Comparison of ENCODE assay signal across 8 mouse cellular contexts in genomic region chr16:22316251-22316711, GRCm38 (mm10). TPM values are rescaled to one million over a fixed set of nuclear protein-coding genes. Genes with fewer than 3 reads are reported as not detected.
DNase-seq lines count a peak whose midpoint lies in the region.
"Had no signal": no experiment of that assay in that cellular context is flagged by ENCODE, and none has a peak within 500 bp of the region (broad histone marks: within the 10 kb centered on the region; RNA-seq: fewer than 3 reads in every experiment).

No protein-coding gene starts in this region.

- peak; percentile 13 for DNase-seq in gastrocnemius, adult 18-20 months (ENCODE audit: low spot score)
- DNase-seq in gastrocnemius, postnatal 10 days: no peak
- peak; percentile 17 for DNase-seq in lung, postnatal 10 days
- no peak for DNase-seq in lung, adult 18-20 months
- peak; percentile 51 to 81 for DNase-seq in kidney, postnatal 25 days
- no peak for DNase-seq in cerebellum, adult 18-20 months
- no peak for DNase-seq in adrenal gland, postnatal 25 days
- DNase-seq: adrenal gland, postnatal 36 days had no signal

RNA-seq across cellular contexts. Expression of gene Tra2b, which starts 50.5 kb away (rescaled TPM):
- 10 to 100 TPM; 30.2 to 32.3 TPM for total RNA-seq in gastrocnemius, adult 18-20 months (2021)
- 10 to 100 TPM; 53.2 to 68.2 TPM for total RNA-seq in gastrocnemius, postnatal 10 days (2021)
- total RNA-seq in adrenal gland, postnatal 25 days (2021): 103 and 117 TPM in 2 replicates

Comparison
In these comparisons a context has a peak if more than half of its experiments do, and no peak if none do; other contexts are left out.
1. DNase-seq: peak in gastrocnemius, adult 18-20 months (single experiment), lung, postnatal 10 days (single experiment) and kidney, postnatal 25 days (2 of 2); none in gastrocnemius, postnatal 10 days (single experiment), lung, adult 18-20 months (0 of 2), cerebellum, adult 18-20 months (0 of 2) and adrenal gland, postnatal 25 days (single experiment).